Mouse (Mus musculus) forebrain, embryonic 14.5 days (tissue): Measurements from ENCODE around the gene Rnf157. TPM values are rescaled to one million over a fixed set of nuclear protein-coding genes. Genes with fewer than 3 reads are reported as not detected.

ENCODE experiments used
- ATAC-seq: fragments of 200-750 bp; cut with Nextera tagmentation; 2 replicates; pipeline ENCODE4 v1.8.0; 2017; ENCODE audit warnings: mild to moderate bottlenecking, moderate library complexity
- DNase-seq: peaks from one replicate; pipeline ENCODE4 v3.0.0-alpha.2; 2015; ENCODE audit warnings: low spot score
- H3K27ac ChIP-seq: fragments of 300-500 bp; sonication (generic); 2 replicates; pipeline ENCODE4 v1.5.1; 2014; ENCODE audit warnings: low read depth, mild to moderate bottlenecking, control low read depth, low read length, moderate library complexity
- H3K27me3 ChIP-seq: fragments of 300-500 bp; sonication (generic); replicated peaks from 2 replicates; pipeline ENCODE4 v1.6.1; 2014; ENCODE audit warnings: low read length, control low read depth, mixed read lengths; ENCODE audit not compliant: control insufficient read depth, insufficient read depth
- H3K36me3 ChIP-seq: fragments of 300-500 bp; sonication (generic); 2 replicates; pipeline ENCODE4 v1.6.1; 2014; ENCODE audit warnings: low read length, control low read depth; ENCODE audit not compliant: control insufficient read depth, insufficient read depth
- H3K4me1 ChIP-seq: fragments of 300-500 bp; sonication (generic); 2 replicates; pipeline ENCODE4 v1.6.1; 2014; ENCODE audit warnings: antibody characterized with exemption, low read length, control low read depth; ENCODE audit not compliant: control insufficient read depth, insufficient read depth
- H3K4me2 ChIP-seq: fragments of 300-500 bp; sonication (generic); 2 replicates; pipeline ENCODE4 v1.6.1; 2014; ENCODE audit warnings: mild to moderate bottlenecking, control low read depth, low read length
- H3K4me3 ChIP-seq: fragments of 300-500 bp; sonication (generic); 2 replicates; pipeline ENCODE4 v1.5.1; 2014; ENCODE audit warnings: low read depth, low read length, control low read depth
- H3K9ac ChIP-seq: fragments of 300-500 bp; sonication (generic); 2 replicates; pipeline ENCODE4 v1.6.1; 2014; ENCODE audit warnings: mild to moderate bottlenecking, low read length, control low read depth, moderate library complexity
- H3K9me3 ChIP-seq: fragments of 300-500 bp; sonication (generic); replicated peaks from 2 replicates; pipeline ENCODE4 v1.6.1; 2016; ENCODE audit warnings: low read length, control low read depth, mixed read lengths; ENCODE audit not compliant: control insufficient read depth
- WGBS: fragments of 180-500 bp; shearing (Covaris S2); extraction: QIAGEN DNeasy Blood & Tissue Kit; methylation state at CpG from one replicate; pipeline ENCODE4 v1.1.7; 2014; 5-methylcytosine and 5-hydroxymethylcytosine counted together
- polyA plus RNA-seq: library from polyadenylated mRNA; unstranded; fragments of >200 nt; fragmentation: Nextera tagmentation; extraction: Ambion mirVana; gene quantifications from 2 replicates; pipeline ENCODE4 v1.2.1, GENCODE M21; 2014

Gene Rnf157
- polyA plus RNA-seq, 1 experiment from 2014 or later: 16.3 TPM

- Histone ChIP-seq H3K9ac (no peak overlapping the region), H3K4me3 (no peak overlapping the region), H3K27ac (no peak overlapping the region), H3K4me1 (no peaks in the 10 kb centered on the region), H3K36me3 (peaks cover 88% of the 10 kb centered on the region), H3K27me3 (no peaks in the 10 kb centered on the region), H3K4me2 (no peak overlapping the region), H3K9me3 (no peaks in the 10 kb centered on the region)
- WGBS: 87% methylated on average over 11 of the region's 11 CpGs
- ATAC-seq (no peak), DNase-seq (no peak)
These were observed 114.6 kb downstream of the Rnf157 start for GRCm38 (mm10) chr11:116298221-116298620.

- H3K4me2 ChIP-seq: no peak overlapping the region
- 79% methylated on average over 3 of the region's 3 CpGs for WGBS
- no peak overlapping the region for H3K4me3 ChIP-seq
- no peaks in the 10 kb centered on the region for H3K9me3 ChIP-seq
- no peak for ATAC-seq
- H3K36me3 ChIP-seq: peaks cover 87% of the 10 kb centered on the region
- DNase-seq: no peak
- no peaks in the 10 kb centered on the region for H3K4me1 ChIP-seq
- H3K27me3 ChIP-seq: no peaks in the 10 kb centered on the region
- H3K27ac ChIP-seq: no peak overlapping the region
- no peak overlapping the region for H3K9ac ChIP-seq
These were observed 115.8 kb downstream of the Rnf157 start for GRCm38 (mm10) chr11:116297017-116297416.

GRCm38 (mm10) chr11:116296191-116296734 is 116.6 kb downstream of the Rnf157 start:
- H3K27ac ChIP-seq: no peak overlapping the region
- H3K36me3 ChIP-seq: peaks cover 84% of the 10 kb centered on the region
- no peak for DNase-seq
- no peak for ATAC-seq
- 88% methylated on average over 8 of the region's 8 CpGs for WGBS
- H3K27me3 ChIP-seq: no peaks in the 10 kb centered on the region
- H3K4me3 ChIP-seq: no peak overlapping the region
- H3K4me1 ChIP-seq: no peaks in the 10 kb centered on the region
- no peak overlapping the region for H3K9ac ChIP-seq
- H3K9me3 ChIP-seq: no peaks in the 10 kb centered on the region
- H3K4me2 ChIP-seq: no peak overlapping the region

GRCm38 (mm10) chr11:116294319-116294718 is 118.5 kb downstream of the Rnf157 start:
- Histone ChIP-seq H3K9me3 (no peaks in the 10 kb centered on the region), H3K4me2 (no peak overlapping the region), H3K4me3 (no peak overlapping the region), H3K27ac (no peak overlapping the region), H3K9ac (no peak overlapping the region), H3K36me3 (peaks cover 83% of the 10 kb centered on the region), H3K4me1 (no peaks in the 10 kb centered on the region), H3K27me3 (no peaks in the 10 kb centered on the region)
- peak; percentile 81 for DNase-seq
- peak; percentile 57 for ATAC-seq
- 37% methylated on average over 5 of the region's 5 CpGs for WGBS

- Histone ChIP-seq H3K27me3 (no peaks in the 10 kb centered on the region), H3K4me2 (no peak overlapping the region), H3K4me1 (no peaks in the 10 kb centered on the region), H3K36me3 (peaks cover 83% of the 10 kb centered on the region), H3K9ac (no peak overlapping the region), H3K9me3 (no peaks in the 10 kb centered on the region), H3K4me3 (no peak overlapping the region), H3K27ac (no peak overlapping the region)
- DNase-seq: no peak
- 86% methylated on average over 12 of the region's 12 CpGs for WGBS
- ATAC-seq: 0 out of 2 replicates have a peak, but pooled peaks have one; percentile 5
These were observed 119.2 kb downstream of the Rnf157 start for GRCm38 (mm10) chr11:116293538-116294137.

GRCm38 (mm10) chr11:116292401-116292800 is 120.4 kb downstream of the Rnf157 start:
- Histone ChIP-seq H3K4me1 (no peaks in the 10 kb centered on the region), H3K36me3 (peaks cover 86% of the 10 kb centered on the region), H3K9ac (no peak overlapping the region), H3K9me3 (no peaks in the 10 kb centered on the region), H3K27me3 (no peaks in the 10 kb centered on the region), H3K4me3 (no peak overlapping the region), H3K27ac (no peak overlapping the region), H3K4me2 (no peak overlapping the region)
- DNase-seq: no peak
- no peak for ATAC-seq
- 93% methylated on average over 13 of the region's 13 CpGs for WGBS

- no peak for DNase-seq
- H3K4me2 ChIP-seq: no peak overlapping the region
- H3K27me3 ChIP-seq: no peaks in the 10 kb centered on the region
- H3K36me3 ChIP-seq: peaks cover 72% of the 10 kb centered on the region
- no peaks in the 10 kb centered on the region for H3K9me3 ChIP-seq
- H3K4me3 ChIP-seq: no peak overlapping the region
- WGBS: 86% methylated on average over 8 of the region's 8 CpGs
- no peak overlapping the region for H3K27ac ChIP-seq
- H3K4me1 ChIP-seq: no peaks in the 10 kb centered on the region
- no peak overlapping the region for H3K9ac ChIP-seq
- ATAC-seq: no peak
These were observed 122.3 kb downstream of the Rnf157 start for GRCm38 (mm10) chr11:116290556-116290955.

- H3K36me3 ChIP-seq: peaks cover 45% of the 10 kb centered on the region
- 74% methylated on average over 5 of the region's 5 CpGs for WGBS
These were observed 125.5 kb downstream of the Rnf157 start for GRCm38 (mm10) chr11:116287351-116287750.

More at GRCm38 (mm10) chr11:116287351-116287750, 125.5 kb downstream of the Rnf157 start:
- no peak for DNase-seq
- Histone ChIP-seq H3K4me1 (no peaks in the 10 kb centered on the region), H3K9ac (no peak overlapping the region), H3K4me3 (no peak overlapping the region), H3K27me3 (peaks cover 25% of the 10 kb centered on the region), H3K9me3 (no peaks in the 10 kb centered on the region), H3K4me2 (no peak overlapping the region), H3K27ac (no peak overlapping the region)
- ATAC-seq: no peak
